Mouse (Mus musculus) kidney, postnatal 0 days (tissue): ENCODE measurements around the gene Vopp1. TPM values are rescaled to one million over a fixed set of nuclear protein-coding genes. Genes with fewer than 3 reads are reported as not detected.
A peak's percentile ranks its signal among the peaks of the same experiment; 100 is the strongest.
"Not testable (repeated sequence)": the region's sequence is repeated elsewhere in the genome, so short reads cannot be mapped to it uniquely, and the experiment has no call there.

ENCODE experiments used
- ATAC-seq: fragments of 200-750 bp; cut with Nextera tagmentation; replicated peaks from 2 replicates; pipeline ENCODE4 v1.8.0; 2017; ENCODE audit warnings: low read depth, moderate number of reproducible peaks, moderate TSS enrichment, moderate library complexity; ENCODE audit not compliant: low FRiP score
- DNase-seq: peaks from one replicate; pipeline ENCODE4 v3.0.0-alpha.2; 2016; ENCODE audit warnings: low spot score
- H3K27ac ChIP-seq: fragments of 300-500 bp; sonication (generic); 2 replicates; pipeline ENCODE4 v1.5.1; 2014; ENCODE audit warnings: mild to moderate bottlenecking
- H3K27me3 ChIP-seq: fragments of 300-500 bp; sonication (generic); 2 replicates; pipeline ENCODE4 v1.6.1; 2014; ENCODE audit warnings: low read length, mixed read lengths; ENCODE audit not compliant: insufficient read depth
- H3K36me3 ChIP-seq: fragments of 300-500 bp; sonication (generic); 2 replicates; pipeline ENCODE4 v1.6.1; 2014; ENCODE audit warnings: low read length, mixed read lengths; ENCODE audit not compliant: insufficient read depth
- H3K4me1 ChIP-seq: fragments of 300-500 bp; sonication (generic); replicated peaks from 2 replicates; pipeline ENCODE4 v1.6.1; 2014; ENCODE audit warnings: antibody characterized with exemption, low read length, mixed read lengths; ENCODE audit not compliant: insufficient read depth
- H3K4me2 ChIP-seq: fragments of 300-500 bp; sonication (generic); 2 replicates; pipeline ENCODE4 v1.6.1; 2014; ENCODE audit warnings: mild to moderate bottlenecking, low read length, moderate library complexity, mixed read lengths
- H3K4me3 ChIP-seq: fragments of 300-500 bp; sonication (generic); replicated peaks from 2 replicates; pipeline ENCODE4 v1.5.1; 2014; ENCODE audit warnings: low read depth, low read length
- H3K9ac ChIP-seq: fragments of 300-500 bp; sonication (generic); 2 replicates; pipeline ENCODE4 v1.6.1; 2014; ENCODE audit warnings: low read depth, low read length
- H3K9me3 ChIP-seq: fragments of 300-500 bp; sonication (generic); replicated peaks from 2 replicates; pipeline ENCODE4 v1.6.1; 2016; ENCODE audit warnings: low read length, inconsistent platforms, mixed read lengths
- CTCF ChIP-seq: IDR thresholded peaks from 2 replicates; pipeline ENCODE4 v1.5.1; 2016; ENCODE audit warnings: antibody characterized with exemption, low read depth, mild to moderate bottlenecking, moderate library complexity
- WGBS: fragments of 180-500 bp; shearing (Covaris S2); extraction: QIAGEN DNeasy Blood & Tissue Kit; methylation state at CpG from one replicate; pipeline ENCODE4 v1.1.7; 2014; 5-methylcytosine and 5-hydroxymethylcytosine counted together
- polyA plus RNA-seq: library from polyadenylated mRNA; unstranded; fragments of >200 nt; fragmentation: Nextera tagmentation; extraction: Ambion mirVana; gene quantifications from 2 replicates; pipeline ENCODE4 v1.2.1, GENCODE M21; 2015

Vopp1 gene
- polyA plus RNA-seq, result 26.2 and 27.0 TPM in 2 replicates

DNA sequence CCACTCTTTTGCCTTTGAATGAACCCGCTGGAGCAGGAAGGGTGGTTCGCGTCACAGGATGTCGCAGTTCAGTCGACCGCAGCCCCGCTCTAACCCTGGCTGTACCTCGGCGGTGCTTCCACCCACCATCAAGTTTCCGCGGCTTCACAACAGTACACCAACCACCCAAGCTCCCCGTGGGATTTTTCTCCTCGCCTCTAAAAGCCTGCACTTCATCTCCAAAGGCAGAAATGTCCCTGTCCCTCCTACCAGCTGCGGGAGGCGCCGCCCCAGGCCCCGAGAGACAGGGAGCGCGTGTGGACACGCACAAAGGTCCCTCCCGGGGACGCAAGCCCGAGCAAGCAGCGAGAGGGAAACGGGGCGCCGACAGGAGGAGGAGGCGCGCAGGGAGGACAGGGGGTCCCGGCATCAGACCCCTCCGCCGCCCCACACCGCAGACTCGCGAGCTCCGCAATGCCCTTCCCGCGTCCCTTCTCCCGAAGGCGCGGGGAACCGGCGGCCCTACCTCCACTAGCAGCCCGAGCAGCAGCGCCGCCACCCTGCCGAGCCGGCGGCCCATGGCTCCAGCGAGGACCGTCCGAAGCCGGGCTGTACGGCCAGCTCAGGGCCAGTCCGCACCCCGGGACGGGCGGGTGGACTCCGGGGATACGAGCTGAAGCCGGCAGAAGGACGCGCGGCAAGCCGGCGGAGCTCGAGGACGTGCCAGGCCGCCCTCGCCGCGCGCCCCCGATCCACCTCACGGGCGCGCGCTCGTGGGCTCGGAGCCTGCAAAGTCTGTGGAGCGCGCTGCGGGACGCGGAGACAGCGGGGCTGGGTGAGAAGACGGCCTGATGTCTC is at the start of gene Vopp1:
Vopp1 (minus strand) TSS at position 738 of the 837 bp plus-strand sequence.
- H3K4me3 ChIP-seq, result peak within 1 kb of the TSS; percentile 97
- peak; percentile 87 for DNase-seq
- peak; percentile 91 for ATAC-seq
- TF ChIP-seq CTCF, result no peak
- no peaks in the 10 kb centered on the region for H3K27me3 ChIP-seq
- peak within 1 kb of the TSS; percentile 73 for H3K4me2 ChIP-seq
- H3K9me3 ChIP-seq, result no peaks in the 10 kb centered on the region
- peaks cover 11% of the 10 kb centered on the region; the same call in 1 of the 2 replicates for H3K4me1 ChIP-seq
- peak within 1 kb of the TSS; percentile 96 for H3K9ac ChIP-seq
- peak within 1 kb of the TSS; percentile 95 for H3K27ac ChIP-seq
- WGBS, result under 1% methylated on average over 82 of the region's 87 CpGs
- no peaks in the 10 kb centered on the region for H3K36me3 ChIP-seq

DNA sequence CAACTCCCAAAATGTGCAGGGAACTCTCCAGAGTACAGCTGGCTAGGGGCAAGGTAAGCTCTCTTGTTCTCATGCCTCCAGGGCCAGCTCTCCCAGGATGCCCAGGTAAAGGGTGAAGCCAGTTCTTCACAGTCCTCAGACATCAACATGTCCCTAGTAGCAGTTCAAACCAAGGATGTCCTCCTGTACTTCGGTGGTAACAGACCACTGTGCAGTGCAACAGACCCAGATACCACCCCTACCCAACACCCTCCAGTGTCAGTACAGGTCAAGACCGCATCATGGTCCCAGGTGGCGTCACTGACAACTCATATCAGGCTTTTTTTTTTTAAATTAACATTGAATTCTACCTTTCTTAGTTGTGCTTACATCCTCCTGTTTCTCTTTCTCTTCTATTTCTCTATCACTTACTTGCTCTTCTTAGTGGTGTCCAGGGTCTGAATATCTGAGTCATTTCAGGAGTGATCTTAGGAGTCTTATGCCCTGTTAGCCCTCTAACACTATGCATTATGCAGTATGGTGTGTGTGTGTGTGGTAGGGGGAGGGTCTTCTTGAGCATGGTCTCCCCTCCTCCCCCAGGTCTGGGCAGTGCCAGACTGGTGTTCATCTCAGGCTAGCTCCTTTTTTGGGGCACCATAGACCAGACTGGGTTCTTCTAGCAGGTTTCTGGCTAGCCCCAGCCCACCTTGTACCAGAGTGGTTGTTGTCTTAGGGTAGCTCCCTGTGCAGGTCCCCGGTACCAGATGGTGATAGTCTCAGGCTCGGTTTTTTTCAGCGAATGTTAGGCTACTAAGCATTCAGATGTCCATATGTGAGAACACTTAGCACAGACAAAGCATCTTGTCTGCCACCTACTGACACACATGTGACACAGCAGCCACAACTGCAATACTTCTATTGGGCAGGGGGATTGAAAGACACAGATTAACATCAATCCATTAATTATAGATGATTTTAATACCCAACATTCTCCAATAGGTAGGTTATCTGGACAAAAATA is 34.4 kb upstream of the Vopp1 start:
- Histone ChIP-seq H3K4me3 (no peak overlapping the region), H3K27me3 (no peaks in the 10 kb centered on the region), H3K9me3 (no peaks in the 10 kb centered on the region), H3K9ac (no peak overlapping the region), H3K4me1 (no peaks in the 10 kb centered on the region), H3K36me3 (no peaks in the 10 kb centered on the region), H3K27ac (no peak overlapping the region), H3K4me2 (no peak overlapping the region; the same call in 1 of the 2 replicates)
- 47% methylated on average over 6 of the region's 6 CpGs for WGBS
- ATAC-seq (peak; percentile 85), DNase-seq (peak; percentile 73)
- peak; percentile 84 for TF ChIP-seq CTCF

DNA sequence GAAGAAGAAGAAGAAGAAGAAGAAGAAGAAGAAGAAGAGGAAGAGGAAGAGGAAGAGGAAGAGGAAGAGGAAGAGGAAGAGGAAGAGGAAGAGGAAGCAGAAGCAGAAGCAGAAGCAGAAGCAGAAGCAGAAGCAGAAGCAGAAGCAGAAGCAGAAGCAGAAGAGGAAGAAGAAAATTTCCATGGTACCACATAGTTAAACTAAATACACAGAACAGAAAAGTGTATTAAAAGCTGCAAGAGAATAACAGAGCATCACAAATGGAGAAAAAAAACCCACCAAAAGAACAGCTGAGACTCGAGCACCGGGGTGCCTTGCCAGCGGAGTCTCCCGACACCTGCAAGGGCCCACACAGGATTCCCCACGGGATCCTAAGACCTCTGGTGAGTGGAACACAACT is 26.2 kb upstream of the Vopp1 start:
- not testable (repeated sequence) for H3K9ac ChIP-seq, H3K4me3 ChIP-seq, H3K27ac ChIP-seq, ATAC-seq, DNase-seq, H3K27me3 ChIP-seq, H3K36me3 ChIP-seq, H3K4me2 ChIP-seq, H3K9me3 ChIP-seq, H3K4me1 ChIP-seq
- 88% methylated on average over 5 of the region's 5 CpGs for WGBS

DNA sequence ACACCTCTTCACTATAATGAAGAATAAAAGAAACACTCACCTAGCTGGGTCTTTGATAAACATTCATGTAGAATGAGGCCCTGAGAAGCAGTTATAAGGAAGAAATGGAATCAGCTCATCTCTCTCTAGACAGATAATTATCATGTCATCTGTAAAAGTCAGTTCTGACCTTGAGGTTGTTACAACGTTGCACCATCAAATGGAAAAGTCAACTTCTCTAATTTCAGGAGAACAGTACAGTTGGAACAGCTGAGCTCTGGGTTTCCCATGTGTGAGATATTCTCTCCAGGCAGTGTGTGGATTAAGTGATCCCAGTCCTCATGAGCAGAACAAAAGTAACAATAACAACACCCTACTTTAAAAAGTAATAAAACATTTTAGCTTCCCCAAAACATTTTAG is 25.3 kb upstream of the Vopp1 start, which contains the start of gene Vmn1r21:
Vmn1r21 (minus strand) TSS at position 58 of the 400 bp plus-strand sequence.
- Histone ChIP-seq H3K9ac (no peak within 1 kb of the TSS), H3K36me3 (no peaks in the 10 kb centered on the region), H3K4me2 (no peak within 1 kb of the TSS), H3K27ac (no peak within 1 kb of the TSS), H3K27me3 (no peaks in the 10 kb centered on the region), H3K9me3 (no peaks in the 10 kb centered on the region), H3K4me3 (no peak within 1 kb of the TSS), H3K4me1 (no peaks in the 10 kb centered on the region)
- WGBS, result 46% methylated on average over 1 of the region's 1 CpGs
- DNase-seq, result no peak
- TF ChIP-seq CTCF, result no peak
- no peak for ATAC-seq

DNA sequence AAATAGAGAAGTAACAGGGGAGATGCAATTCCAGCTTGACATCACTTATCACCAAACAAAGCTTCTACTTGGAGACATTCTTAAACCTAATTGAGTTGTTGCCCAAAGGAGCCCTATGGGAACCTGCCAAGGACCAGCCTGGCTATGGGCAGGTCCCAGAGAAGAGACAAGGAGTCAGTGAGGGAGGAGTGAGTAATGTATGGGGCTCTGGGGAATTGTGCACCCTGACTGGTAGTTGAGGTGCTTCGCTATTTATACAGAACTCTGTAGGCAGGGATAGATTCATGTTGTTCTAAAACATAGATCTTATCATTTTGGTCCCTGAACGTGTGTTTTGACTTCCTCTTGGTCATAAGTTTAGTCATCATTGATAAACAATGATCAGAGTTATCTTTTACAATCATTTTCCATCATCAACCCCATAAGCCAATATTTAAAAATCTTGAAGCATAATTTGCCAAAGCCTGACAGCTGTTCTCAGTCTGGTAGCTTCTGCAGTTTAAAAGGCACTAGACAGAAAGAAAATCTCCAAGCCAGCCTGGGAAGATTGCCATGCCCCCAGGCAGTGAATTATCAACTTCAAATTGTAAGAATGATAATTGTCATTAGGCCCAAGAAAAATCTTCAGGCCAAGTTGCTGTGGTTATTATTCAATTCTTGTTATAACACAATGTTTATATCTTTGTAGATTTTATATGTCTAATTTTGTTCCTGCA is 14.9 kb upstream of the Vopp1 start:
- ATAC-seq (no peak), DNase-seq (no peak)
- no peaks in the 10 kb centered on the region for H3K27me3 ChIP-seq
- TF ChIP-seq CTCF, result no peak
- no peaks in the 10 kb centered on the region for H3K4me1 ChIP-seq
- no peak overlapping the region for H3K27ac ChIP-seq
- H3K4me3 ChIP-seq, result no peak overlapping the region
- H3K4me2 ChIP-seq, result no peak overlapping the region
- no peak overlapping the region for H3K9ac ChIP-seq
- H3K9me3 ChIP-seq, result no peaks in the 10 kb centered on the region
- WGBS, result 62% methylated on average over 2 of the region's 2 CpGs
- H3K36me3 ChIP-seq, result no peaks in the 10 kb centered on the region
